Mouse (Mus musculus) CH12F3 (cell line): ENCODE data around the gene Olfr707.
"Not testable (repeated sequence)": the region's sequence is repeated elsewhere in the genome, so short reads cannot be mapped to it uniquely, and the experiment has no call there.

Experiments used
- in situ Hi-C: fragments of 300-500 bp; cut with MboI; formaldehyde crosslinking; loops from 2 replicates; pipeline ENCODE4 v1.14.3; 2020; ENCODE audit warnings: low sequenced_read_pairs

Gene Olfr707

GRCm38 (mm10) chr7:106901141-106901540, at the start of gene Olfr707:
Olfr707 (minus strand) TSS chr7:106901241.
- in situ Hi-C loops: not testable (repeated sequence)

DNA sequence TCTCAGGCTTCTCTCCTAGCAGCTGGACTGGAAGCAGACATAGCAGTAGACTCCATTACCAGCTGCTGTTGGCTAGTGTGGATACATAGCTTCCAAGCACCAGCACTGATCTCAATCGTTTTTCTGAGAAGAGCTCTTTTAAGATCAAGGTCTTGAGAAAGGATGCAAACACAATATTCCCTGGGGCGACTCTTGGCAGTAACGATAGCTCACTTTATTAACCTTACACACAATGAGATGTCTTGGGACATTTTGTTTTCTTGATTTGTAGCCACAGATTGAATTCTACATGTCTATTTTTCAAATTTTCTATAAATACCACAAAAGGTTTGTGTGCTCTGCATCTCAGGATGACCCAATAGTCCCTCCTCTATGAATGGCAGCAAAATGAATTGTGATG, 47.2 kb upstream of the Olfr707 start, which contains the start of gene Olfr710:
Gene Olfr710, minus strand, starts transcription at position 101 of the 400 bp plus-strand sequence.
- in situ Hi-C loops: no loop called here

DNA sequence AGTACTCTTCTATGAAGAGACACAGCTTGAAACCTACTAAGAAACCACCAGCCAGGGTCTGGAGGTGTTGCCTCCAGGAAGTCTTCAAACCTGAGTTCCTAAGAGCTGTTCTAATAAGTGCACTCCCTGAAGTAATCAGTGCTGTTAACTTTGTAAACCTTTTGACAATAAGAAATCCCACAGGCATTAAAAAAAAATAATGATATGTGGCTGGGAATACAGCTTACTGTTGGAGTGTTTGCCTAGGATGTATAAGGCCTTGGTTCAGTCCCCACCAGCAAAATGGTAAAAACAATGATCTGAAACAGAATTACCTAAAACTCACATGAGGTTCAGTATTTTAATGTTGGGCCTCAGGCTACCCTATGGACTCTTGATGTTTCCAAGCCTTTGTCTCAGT, 31.1 kb upstream of the Olfr707 start, which contains the start of gene Olfr709-ps1:
Gene Olfr709-ps1, minus strand, starts transcription at position 101 of the 400 bp plus-strand sequence.
- in situ Hi-C loops: no loop called here

DNA sequence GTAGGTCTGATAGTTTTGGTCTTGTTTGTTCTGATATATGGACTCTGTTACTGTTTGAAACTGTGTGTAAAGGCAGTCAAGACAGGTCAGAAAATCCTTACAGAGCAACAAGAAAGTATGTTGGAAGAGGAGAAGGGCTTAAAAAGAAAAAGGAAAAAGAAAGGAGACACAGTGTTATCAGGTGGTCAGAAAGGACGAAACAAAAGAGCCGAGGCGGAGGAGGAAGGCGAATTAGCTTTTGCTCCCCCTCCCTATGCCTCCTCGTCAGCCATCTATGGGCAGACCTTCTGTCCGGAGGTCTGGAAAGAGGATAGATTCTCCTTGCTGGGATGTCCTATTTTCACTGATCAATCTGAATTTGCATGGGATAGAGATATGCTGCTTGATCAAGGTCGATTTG, 19.9 kb upstream of the Olfr707 start:
- in situ Hi-C loops: not testable (repeated sequence)

GRCm38 (mm10) chr7:106907676-106908075, 6.6 kb upstream of the Olfr707 start, which contains the start of gene Olfr1532-ps1:
Olfr1532-ps1 (plus strand) TSS chr7:106908001.
- in situ Hi-C loops: no loop called here

- in situ Hi-C loops: no loop called here
Observed at GRCm38 (mm10) chr7:106888062-106888461, 13.0 kb downstream of the Olfr707 start, which contains the start of gene Olfr706. Olfr706 (minus strand) TSS chr7:106888162.

- in situ Hi-C loops: no loop called here
Observed at GRCm38 (mm10) chr7:106876791-106877190, 24.2 kb downstream of the Olfr707 start, which contains the start of gene Olfr705. Olfr705 (minus strand) TSS chr7:106876891.

GRCm38 (mm10) chr7:106862885-106863284, 38.2 kb downstream of the Olfr707 start, which contains the start of gene Olfr704:
Olfr704 (plus strand) TSS chr7:106863185.
- in situ Hi-C loops: no loop called here

DNA sequence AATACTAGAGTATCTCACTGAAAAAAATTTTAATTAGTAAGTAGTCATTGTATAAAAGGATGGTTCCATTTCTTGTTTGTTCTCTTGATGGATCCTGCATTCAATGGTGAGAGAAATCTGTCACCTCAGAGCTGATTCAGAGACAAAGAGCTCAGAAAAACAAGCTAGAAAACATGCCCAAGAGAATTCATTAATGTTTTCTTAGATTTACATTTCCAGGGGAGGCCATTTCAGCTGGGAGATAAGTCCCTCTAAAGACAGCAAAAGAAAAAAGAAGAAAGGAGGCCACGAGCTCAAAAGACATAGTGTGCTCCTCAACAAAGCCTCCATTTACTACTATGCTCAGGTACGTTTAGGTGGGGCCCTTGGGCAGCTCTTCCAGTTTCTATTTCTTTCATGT, 58.0 kb downstream of the Olfr707 start, which contains the start of gene Olfr703:
Gene Olfr703, plus strand, starts transcription at position 301 of the 400 bp plus-strand sequence.
- in situ Hi-C loops: no loop called here
